In genomic region chr12:15566785-15567109, GRCm38 (mm10) we compare ENCODE assay signal across 11 mouse cellular contexts.
DNase-seq lines count a peak whose midpoint lies in the region; ATAC-seq and TF ChIP-seq lines count a peak whose summit lies in the region.
"Had no signal": no experiment of that assay in that cellular context is flagged by ENCODE, and none has a peak within 500 bp of the region (broad histone marks: within the 10 kb centered on the region; RNA-seq: fewer than 3 reads in every experiment).

No protein-coding gene starts in this region.

- 70% methylated on average over 4 of the region's 4 CpGs for WGBS in heart, postnatal 0 days
- WGBS in embryonic facial prominence, embryonic 13.5 days, result 56% methylated on average over 4 of the region's 4 CpGs
- WGBS in forebrain, embryonic 15.5 days, result 24% methylated on average over 4 of the region's 4 CpGs
- WGBS in neural tube, embryonic 13.5 days, result 25% methylated on average over 4 of the region's 4 CpGs
- 56% methylated on average over 4 of the region's 4 CpGs for WGBS in cerebellum, adult 2 months

- TF ChIP-seq POLR2A in cerebellum, adult 2 months (IDR thresholded peaks at IDR 0.05; ENCODE audit: borderline replicate concordance, insufficient read depth, low read length), result no peak

- H3K27me3 ChIP-seq in heart, postnatal 0 days (ENCODE audit: control insufficient read depth, insufficient read depth, low read length), result no peaks in the 10 kb centered on the region
- H3K27me3 ChIP-seq in embryonic facial prominence, embryonic 13.5 days, result no peaks in the 10 kb centered on the region; the same call in 1 of the 2 replicates
- no peaks in the 10 kb centered on the region for H3K27me3 ChIP-seq in forebrain, embryonic 15.5 days
- no peaks in the 10 kb centered on the region for H3K27me3 ChIP-seq in neural tube, embryonic 13.5 days
- no peaks in the 10 kb centered on the region for H3K27me3 ChIP-seq in cerebellum, adult 2 months (ENCODE audit: control insufficient read depth, insufficient read depth, low read length)

- no peak for TF ChIP-seq EP300 in heart, postnatal 0 days (IDR thresholded peaks at IDR 0.05; ENCODE audit: low read depth)

- H3K4me1 ChIP-seq in heart, postnatal 0 days (ENCODE audit: control insufficient read depth, insufficient read depth), result no peaks in the 10 kb centered on the region
- H3K4me1 ChIP-seq in embryonic facial prominence, embryonic 13.5 days, result peaks cover 9% of the 10 kb centered on the region
- peaks cover 4% of the 10 kb centered on the region for H3K4me1 ChIP-seq in forebrain, embryonic 15.5 days
- H3K4me1 ChIP-seq in neural tube, embryonic 13.5 days (replicated peaks), result peaks cover 9% of the 10 kb centered on the region; the same call in 1 of the 2 replicates
- H3K4me1 ChIP-seq in cerebellum, adult 2 months (ENCODE audit: control insufficient read depth, insufficient read depth, low read length), result no peaks in the 10 kb centered on the region

- no peak overlapping the region for H3K9ac ChIP-seq in heart, postnatal 0 days (replicated peaks; ENCODE audit: low read depth, low read length)
- H3K9ac ChIP-seq in embryonic facial prominence, embryonic 13.5 days, result no peak overlapping the region
- no peak overlapping the region for H3K9ac ChIP-seq in forebrain, embryonic 15.5 days (replicated peaks)
- no peak overlapping the region for H3K9ac ChIP-seq in neural tube, embryonic 13.5 days

- H3K4me2 ChIP-seq in heart, postnatal 0 days (ENCODE audit: low read depth, low read length), result no peak overlapping the region
- no peak overlapping the region for H3K4me2 ChIP-seq in embryonic facial prominence, embryonic 13.5 days
- no peak overlapping the region for H3K4me2 ChIP-seq in forebrain, embryonic 15.5 days (replicated peaks)
- no peak overlapping the region for H3K4me2 ChIP-seq in neural tube, embryonic 13.5 days
- H3K4me2 ChIP-seq: liver, embryonic 11.5 days had no signal

- ATAC-seq in heart, postnatal 0 days (ENCODE audit: insufficient read depth, low read depth), result no peak
- no peak for ATAC-seq in embryonic facial prominence, embryonic 13.5 days (ENCODE audit: insufficient number of reproducible peaks, insufficient read depth, low FRiP score, low TSS enrichment, low read depth)
- no peak for ATAC-seq in forebrain, embryonic 15.5 days (replicated peaks)
- ATAC-seq in neural tube, embryonic 13.5 days (ENCODE audit: low read depth), result peak; percentile 53; the same call in 1 of the 2 replicates

- no peaks in the 10 kb centered on the region for H3K9me3 ChIP-seq in heart, postnatal 0 days (replicated peaks; ENCODE audit: control insufficient read depth, low read length)
- no peaks in the 10 kb centered on the region for H3K9me3 ChIP-seq in embryonic facial prominence, embryonic 13.5 days
- no peaks in the 10 kb centered on the region for H3K9me3 ChIP-seq in forebrain, embryonic 15.5 days
- no peaks in the 10 kb centered on the region for H3K9me3 ChIP-seq in neural tube, embryonic 13.5 days

- no peak for DNase-seq in heart, postnatal 0 days (ENCODE audit: low spot score)
- DNase-seq in heart, postnatal 4 days, result no peak
- DNase-seq in cerebellum, adult 2 months, result no peak
- no peak for DNase-seq in cerebellum, adult 11-12 months
- DNase-seq in kidney, postnatal 25 days, result no peak
- DNase-seq: cerebellum, postnatal 36 days; kidney, adult 18-20 months had no signal

- no peak overlapping the region for H3K4me3 ChIP-seq in heart, postnatal 0 days (ENCODE audit: low read depth, low read length)
- no peak overlapping the region for H3K4me3 ChIP-seq in embryonic facial prominence, embryonic 13.5 days
- no peak overlapping the region for H3K4me3 ChIP-seq in forebrain, embryonic 15.5 days
- H3K4me3 ChIP-seq in neural tube, embryonic 13.5 days, result no peak overlapping the region
- H3K4me3 ChIP-seq in cerebellum, adult 2 months (replicated peaks; ENCODE audit: insufficient read depth, low read depth, low read length), result no peak overlapping the region

- H3K27ac ChIP-seq in heart, postnatal 0 days (ENCODE audit: low read depth), result peak overlapping the region; percentile 77
- peak overlapping the region; percentile 55; the same call in 1 of the 2 replicates for H3K27ac ChIP-seq in embryonic facial prominence, embryonic 13.5 days
- peak overlapping the region; percentile 59; the same call in 1 of the 2 replicates for H3K27ac ChIP-seq in forebrain, embryonic 15.5 days (replicated peaks)
- peak overlapping the region; percentile 46; the same call in 1 of the 2 replicates for H3K27ac ChIP-seq in neural tube, embryonic 13.5 days (replicated peaks)
- no peak overlapping the region for H3K27ac ChIP-seq in cerebellum, adult 2 months (ENCODE audit: insufficient read depth, low read length)

- no peaks in the 10 kb centered on the region for H3K36me3 ChIP-seq in heart, postnatal 0 days (replicated peaks; ENCODE audit: control insufficient read depth, insufficient read depth, low read length)
- no peaks in the 10 kb centered on the region for H3K36me3 ChIP-seq in embryonic facial prominence, embryonic 13.5 days
- no peaks in the 10 kb centered on the region for H3K36me3 ChIP-seq in forebrain, embryonic 15.5 days
- H3K36me3 ChIP-seq in neural tube, embryonic 13.5 days, result no peaks in the 10 kb centered on the region

- no peak for TF ChIP-seq CTCF in heart, postnatal 0 days (IDR thresholded peaks at IDR 0.05; ENCODE audit: low read depth)
- TF ChIP-seq CTCF in cerebellum, adult 2 months (IDR thresholded peaks at IDR 0.05; ENCODE audit: borderline replicate concordance, insufficient read depth, low read depth, low read length), result no peak
